Comparison of ENCODE assay signal across 32 mouse cellular contexts in the genomic region with DNA sequence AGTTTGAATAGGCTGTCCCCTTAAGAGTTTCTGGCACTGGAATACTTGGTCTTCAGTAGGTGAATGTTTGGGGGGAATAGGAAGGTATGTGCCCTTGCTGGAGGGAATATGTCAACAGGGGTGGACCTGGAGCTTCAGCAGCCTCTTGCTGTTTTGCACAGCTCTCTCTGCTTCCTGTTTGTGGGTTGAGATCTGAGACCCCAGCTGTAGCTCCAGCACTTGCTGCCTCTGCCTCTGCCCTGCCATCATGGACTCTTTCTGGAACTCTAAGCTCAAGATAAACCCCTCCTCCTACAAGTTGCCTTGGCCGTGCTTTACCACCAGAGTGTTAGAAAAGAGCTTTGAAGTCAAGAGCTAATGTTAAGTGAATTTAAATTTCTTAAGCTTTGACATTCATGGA. TPM values are rescaled to one million over a fixed set of nuclear protein-coding genes. Genes with fewer than 3 reads are reported as not detected.
DNase-seq lines count a peak whose midpoint lies in the region; ATAC-seq and TF ChIP-seq lines count a peak whose summit lies in the region.
"Had no signal": no experiment of that assay in that cellular context is flagged by ENCODE, and none has a peak within 500 bp of the region (broad histone marks: within the 10 kb centered on the region; RNA-seq: fewer than 3 reads in every experiment).

No protein-coding gene starts in this region.

- no peak for TF ChIP-seq EP300 in heart, postnatal 0 days (IDR thresholded peaks at IDR 0.05; ENCODE audit: low read depth)

- no peak for ATAC-seq in heart, embryonic 12.5 days (ENCODE audit: insufficient number of reproducible peaks, low FRiP score)
- no peak for ATAC-seq in heart, postnatal 0 days (ENCODE audit: insufficient read depth, low read depth)
- ATAC-seq: activated CD4-positive, CD25-positive, alpha-beta regulatory T cell, adult 4 months; forebrain, embryonic 16.5 days; hindbrain, postnatal 0 days; intestine, embryonic 15.5 days; midbrain, embryonic 13.5 days had no signal

- no peak for DNase-seq in heart, embryonic 10.5 days (ENCODE audit: low spot score)
- DNase-seq in heart, postnatal 0 days (ENCODE audit: low spot score), result no peak
- no peak for DNase-seq in heart, postnatal 4 days
- DNase-seq in thymus, postnatal 10 days (ENCODE audit: low spot score in 2 of 2), result peak; percentile 38 to 44
- no peak for DNase-seq in retina, embryonic 14.5 days (ENCODE audit: low spot score)
- DNase-seq in right cerebral cortex, postnatal 10 days (ENCODE audit: low spot score in 2 of 2), result no peak
- DNase-seq: adrenal gland, adult 2 months; adrenal gland, postnatal 36 days; cerebellum, adult 18-20 months; cerebellum, postnatal 10 days; gastrocnemius, postnatal 10 days; kidney, adult 8-10 months; kidney, postnatal 4 days; liver; lung, adult 2 months; lung, postnatal 10 days; right cerebral cortex, postnatal 14 days had no signal

- no peaks in the 10 kb centered on the region for H3K27me3 ChIP-seq in heart, embryonic 12.5 days (replicated peaks)
- H3K27me3 ChIP-seq in heart, embryonic 10.5 days (ENCODE audit: insufficient read depth, poor library complexity, severe bottlenecking), result no peaks in the 10 kb centered on the region
- no peaks in the 10 kb centered on the region for H3K27me3 ChIP-seq in heart, postnatal 0 days (ENCODE audit: control insufficient read depth, insufficient read depth, low read length)
- H3K27me3 ChIP-seq: CH12.LX; hindbrain, embryonic 12.5 days; intestine, embryonic 15.5 days; midbrain, embryonic 13.5 days; neural tube, embryonic 13.5 days; stomach, embryonic 15.5 days had no signal

- H3K27ac ChIP-seq in heart, embryonic 12.5 days (ENCODE audit: poor library complexity, severe bottlenecking), result peak overlapping the region; percentile 44; the same call in 1 of the 2 replicates
- H3K27ac ChIP-seq in heart, embryonic 10.5 days, result no peak overlapping the region
- peak overlapping the region; percentile 70 for H3K27ac ChIP-seq in heart, postnatal 0 days (ENCODE audit: low read depth)
- H3K27ac ChIP-seq: hindbrain, embryonic 12.5 days; hindbrain, postnatal 0 days; intestine, embryonic 15.5 days; kidney, postnatal 0 days; liver, embryonic 14.5 days; macrophage; midbrain, embryonic 13.5 days; neural tube, embryonic 13.5 days; stomach, embryonic 15.5 days had no signal

- no peak overlapping the region for H3K9ac ChIP-seq in heart, embryonic 12.5 days
- 0 out of 2 replicates have a peak overlapping the region, but pooled peaks have one; percentile 9 for H3K9ac ChIP-seq in heart, postnatal 0 days (replicated peaks; ENCODE audit: low read depth, low read length)
- H3K9ac ChIP-seq: hindbrain, embryonic 12.5 days; intestine, embryonic 15.5 days; liver, embryonic 14.5 days; midbrain, embryonic 13.5 days; neural tube, embryonic 13.5 days; stomach, embryonic 15.5 days had no signal

- no peak for TF ChIP-seq CTCF in heart, postnatal 0 days (IDR thresholded peaks at IDR 0.05; ENCODE audit: low read depth)

- no peak overlapping the region for H3K4me2 ChIP-seq in heart, embryonic 12.5 days
- H3K4me2 ChIP-seq in heart, postnatal 0 days (ENCODE audit: low read depth, low read length), result no peak overlapping the region
- H3K4me2 ChIP-seq: hindbrain, embryonic 12.5 days; intestine, embryonic 15.5 days; midbrain, embryonic 13.5 days; neural tube, embryonic 13.5 days; stomach, embryonic 15.5 days had no signal

- no peaks in the 10 kb centered on the region for H3K9me3 ChIP-seq in heart, embryonic 12.5 days (replicated peaks)
- H3K9me3 ChIP-seq in heart, embryonic 10.5 days, result no peaks in the 10 kb centered on the region
- no peaks in the 10 kb centered on the region for H3K9me3 ChIP-seq in heart, postnatal 0 days (replicated peaks; ENCODE audit: control insufficient read depth, low read length)
- H3K9me3 ChIP-seq: hindbrain, embryonic 12.5 days; intestine, embryonic 15.5 days; midbrain, embryonic 13.5 days; neural tube, embryonic 13.5 days; stomach, embryonic 15.5 days had no signal

- peaks cover 38% of the 10 kb centered on the region for H3K4me1 ChIP-seq in heart, embryonic 12.5 days (replicated peaks)
- peaks cover 26% of the 10 kb centered on the region for H3K4me1 ChIP-seq in heart, embryonic 10.5 days
- H3K4me1 ChIP-seq in heart, postnatal 0 days (ENCODE audit: control insufficient read depth, insufficient read depth), result peaks cover 43% of the 10 kb centered on the region
- H3K4me1 ChIP-seq: hindbrain, embryonic 12.5 days; midbrain, embryonic 13.5 days; neural tube, embryonic 13.5 days; stomach, embryonic 15.5 days had no signal

- peaks cover 24% of the 10 kb centered on the region for H3K36me3 ChIP-seq in heart, embryonic 12.5 days
- peaks cover 15% of the 10 kb centered on the region; the same call in 1 of the 2 replicates for H3K36me3 ChIP-seq in heart, embryonic 10.5 days
- H3K36me3 ChIP-seq in heart, postnatal 0 days (replicated peaks; ENCODE audit: control insufficient read depth, insufficient read depth, low read length), result peaks cover 30% of the 10 kb centered on the region
- H3K36me3 ChIP-seq: hindbrain, embryonic 12.5 days; midbrain, embryonic 13.5 days; stomach, embryonic 15.5 days had no signal

- 51% methylated on average over 1 of the region's 1 CpGs for WGBS in heart, embryonic 12.5 days
- 43% methylated on average over 1 of the region's 1 CpGs for WGBS in heart, embryonic 10.5 days
- WGBS in heart, postnatal 0 days, result 23% methylated on average over 1 of the region's 1 CpGs

- H3K4me3 ChIP-seq in heart, embryonic 12.5 days, result no peak overlapping the region
- H3K4me3 ChIP-seq in heart, embryonic 10.5 days, result no peak overlapping the region
- H3K4me3 ChIP-seq in heart, postnatal 0 days (ENCODE audit: low read depth, low read length), result no peak overlapping the region
- H3K4me3 ChIP-seq: erythroblast, embryonic 14.5 days; hindbrain, embryonic 12.5 days; intestine, embryonic 15.5 days; midbrain, embryonic 13.5 days; neural tube, embryonic 13.5 days; stomach, embryonic 15.5 days had no signal

RNA-seq across cellular contexts. Expression of a gene that starts 35.2 kb away (rescaled TPM):
- polyA plus RNA-seq in heart, embryonic 12.5 days (2016; fragmentation: Nextera tagmentation; extraction: Ambion mirVana), result 0.04 and 0.09 TPM in 2 replicates
- 0.11 and 0.17 TPM in 2 replicates for polyA plus RNA-seq in heart, embryonic 10.5 days (2016; fragmentation: Nextera tagmentation; extraction: Ambion mirVana)
- not detected in 2 replicates for total RNA-seq in heart, postnatal 0 days (2014; rRNA removed; ENCODE audit: low replicate concordance)
- polyA plus RNA-seq in heart, postnatal 0 days (2015; fragmentation: Nextera tagmentation; extraction: Ambion mirVana), result 0.03 TPM in 1 of 2 replicates, not detected in the other
- under 1 TPM; 0.11 to 0.19 TPM for total RNA-seq in heart, postnatal 4 days (2021)
- total RNA-seq: CH12.LX; megakaryocyte-erythroid progenitor cell, adult 5-6 weeks had no signal
- polyA plus RNA-seq: erythroblast, embryonic 14.5 days; macrophage had no signal

RNA-seq across cellular contexts. Expression of a gene that starts 48.2 kb away (rescaled TPM):
- 71.4 and 78.0 TPM in 2 replicates for polyA plus RNA-seq in heart, embryonic 12.5 days (2016; fragmentation: Nextera tagmentation; extraction: Ambion mirVana)
- 34.2 and 48.1 TPM in 2 replicates for polyA plus RNA-seq in heart, embryonic 10.5 days (2016; fragmentation: Nextera tagmentation; extraction: Ambion mirVana)
- total RNA-seq in heart, postnatal 0 days (2014; rRNA removed; ENCODE audit: low replicate concordance), result 209 and 213 TPM in 2 replicates
- 26.3 and 29.7 TPM in 2 replicates for polyA plus RNA-seq in heart, postnatal 0 days (2015; fragmentation: Nextera tagmentation; extraction: Ambion mirVana)
- 100 to 1,000 TPM; 221 to 237 TPM for total RNA-seq in heart, postnatal 4 days (2021)

Comparison
In these comparisons a context has a peak if more than half of its experiments do, and no peak if none do; other contexts are left out.
1. DNase-seq: peak in thymus, postnatal 10 days (2 of 2); none in heart, embryonic 10.5 days (single experiment), heart, postnatal 0 days (single experiment), heart, postnatal 4 days (single experiment), retina, embryonic 14.5 days (single experiment) and right cerebral cortex, postnatal 10 days (0 of 2).